Mouse (Mus musculus) ES-Bruce4 (cell line): ENCODE results near the gene Hist1h2bp.

Source experiments
- CTCF ChIP-seq: IDR thresholded peaks from one replicate; pipeline ENCODE4 v1.8.1; 2011; ENCODE audit warnings: low read depth, low read length
- POLR2A ChIP-seq: IDR thresholded peaks from one replicate; pipeline ENCODE4 v1.8.1; 2011; ENCODE audit warnings: low read length; ENCODE audit not compliant: insufficient read depth

DNA sequence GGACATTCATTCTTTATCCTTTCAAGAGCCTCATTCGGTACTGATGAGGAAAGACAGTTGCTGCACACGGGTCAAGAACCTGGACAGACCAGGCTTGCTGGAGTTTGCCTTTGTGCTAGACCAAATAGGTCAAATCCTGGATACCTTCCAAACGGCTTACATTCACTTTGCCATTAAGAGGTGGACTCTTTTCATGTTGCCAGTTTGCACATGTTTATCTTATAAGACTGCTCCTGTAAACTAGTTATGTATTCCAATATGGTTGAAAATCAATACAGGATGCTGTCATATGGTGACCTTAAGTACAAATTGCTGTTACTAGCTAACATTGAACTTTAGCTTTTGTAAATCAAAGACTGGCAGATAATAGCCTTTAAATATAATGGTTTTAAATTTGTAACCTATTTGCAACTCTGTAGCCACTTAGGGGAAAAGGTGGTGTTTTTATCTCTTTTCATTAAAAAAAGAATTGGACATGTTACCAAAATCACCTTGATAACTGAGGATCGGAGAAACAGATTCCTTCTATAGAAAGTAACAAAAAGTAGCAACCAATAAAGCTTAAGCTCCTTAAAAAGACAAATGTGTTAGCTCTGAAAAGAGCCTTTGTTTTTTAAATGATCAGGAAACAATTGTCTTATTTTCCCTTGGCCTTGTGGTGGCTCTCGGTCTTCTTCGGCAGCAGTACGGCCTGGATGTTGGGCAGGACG, 917 bp upstream of the Hist1h2bp start:
- TF ChIP-seq CTCF: no peak
- TF ChIP-seq POLR2A: no peak
